Mouse (Mus musculus) G1E (cell line): ENCODE data around the gene Tomm5.

Source experiments
- CTCF ChIP-seq: IDR thresholded peaks from 2 replicates; pipeline ENCODE4 v1.5.1; 2012; ENCODE audit warnings: low read depth, low read length, inconsistent platforms, mixed read lengths
- GATA1 ChIP-seq: IDR thresholded peaks from 2 replicates; pipeline ENCODE4 v1.6.1; 2012; ENCODE audit warnings: borderline replicate concordance, low read length, inconsistent platforms, mixed read lengths
- GATA2 ChIP-seq: IDR thresholded peaks from 2 replicates; pipeline ENCODE4 v1.6.1; 2012; ENCODE audit warnings: low read depth, low read length, inconsistent platforms, borderline replicate concordance
- POLR2AphosphoS5 ChIP-seq: IDR thresholded peaks from 2 replicates; pipeline ENCODE4 v1.6.1; 2012; ENCODE audit warnings: low read depth, low read length, inconsistent platforms; ENCODE audit not compliant: insufficient replicate concordance
- TAL1 ChIP-seq: conservative IDR thresholded peaks from 2 replicates; pipeline ENCODE4 v1.6.1; 2012; ENCODE audit warnings: low read depth, low read length, inconsistent platforms, mixed read lengths

GRCm38 (mm10) chr4:45055451-45055850 is 52.5 kb downstream of the Tomm5 start:
- TF ChIP-seq CTCF: no peak
- TF ChIP-seq GATA1: no peak
- no peak for TF ChIP-seq TAL1
- TF ChIP-seq POLR2AphosphoS5: no peak
- TF ChIP-seq GATA2: no peak
